Mouse (Mus musculus): ENCODE data around the gene Osbpl7.

GRCm38 (mm10) chr11:97069333-97069732 lies 18.9 kb downstream of the Osbpl7 start:
- TF ChIP-seq POLR2A (IDR thresholded peaks at IDR 0.05; ENCODE audit: borderline replicate concordance, insufficient read depth, low read length): no peak
- TF ChIP-seq CTCF (IDR thresholded peaks at IDR 0.05; ENCODE audit: borderline replicate concordance, insufficient read depth, low read depth, low read length): no peak
